Mouse (Mus musculus): ENCODE results near the gene Adamts13. TPM values are rescaled to one million over a fixed set of nuclear protein-coding genes. Genes with fewer than 3 reads are reported as not detected.

Gene Adamts13
- polyA plus RNA-seq, 1 experiment from 2014 or later: 0.22 TPM

- H3K4me3 ChIP-seq: no peak overlapping the region
- peaks cover 14% of the 10 kb centered on the region for H3K4me1 ChIP-seq
- ATAC-seq (replicated peaks): no peak
- no peak overlapping the region for H3K4me2 ChIP-seq (replicated peaks)
- H3K27ac ChIP-seq (replicated peaks): no peak overlapping the region
- 92% methylated on average over 3 of the region's 3 CpGs for WGBS
- H3K27me3 ChIP-seq: peaks cover 9% of the 10 kb centered on the region; the same call in 1 of the 2 replicates
- H3K9me3 ChIP-seq: no peaks in the 10 kb centered on the region
- no peak overlapping the region for H3K9ac ChIP-seq (replicated peaks)
- H3K36me3 ChIP-seq: no peaks in the 10 kb centered on the region
These were observed 53.1 kb downstream of the Adamts13 start for GRCm38 (mm10) chr2:27026332-27026731.

- H3K9me3 ChIP-seq: no peaks in the 10 kb centered on the region
- H3K9ac ChIP-seq (replicated peaks): peak overlapping the region; percentile 38; the same call in 1 of the 2 replicates
- peak overlapping the region; percentile 45 for H3K4me3 ChIP-seq
- H3K27ac ChIP-seq (replicated peaks): no peak overlapping the region
- no peaks in the 10 kb centered on the region for H3K36me3 ChIP-seq
- WGBS: 72% methylated on average over 10 of the region's 10 CpGs
- no peak for ATAC-seq (replicated peaks)
- H3K27me3 ChIP-seq: peaks cover 9% of the 10 kb centered on the region; the same call in 1 of the 2 replicates
- peak overlapping the region; percentile 73 for H3K4me2 ChIP-seq (replicated peaks)
- H3K4me1 ChIP-seq: peaks cover 14% of the 10 kb centered on the region
These were observed 53.8 kb downstream of the Adamts13 start for GRCm38 (mm10) chr2:27026857-27027617.

- peak within 1 kb of the TSS; percentile 45 for H3K4me3 ChIP-seq
- WGBS: 2% methylated on average over 38 of the region's 38 CpGs
- no peaks in the 10 kb centered on the region for H3K36me3 ChIP-seq
- peak; percentile 99 for ATAC-seq (replicated peaks)
- H3K4me1 ChIP-seq: peaks cover 14% of the 10 kb centered on the region
- H3K27ac ChIP-seq (replicated peaks): no peak within 1 kb of the TSS
- no peaks in the 10 kb centered on the region for H3K9me3 ChIP-seq
- H3K4me2 ChIP-seq (replicated peaks): peak within 1 kb of the TSS; percentile 73
- peaks cover 9% of the 10 kb centered on the region; the same call in 1 of the 2 replicates for H3K27me3 ChIP-seq
- H3K9ac ChIP-seq (replicated peaks): peak within 1 kb of the TSS; percentile 38
These were observed 54.6 kb downstream of the Adamts13 start, which contains the start of gene Slc2a6 for GRCm38 (mm10) chr2:27027618-27028436. TSS of gene Slc2a6 (minus strand) at chr2:27027998.

GRCm38 (mm10) chr2:27028437-27029015, 55.3 kb downstream of the Adamts13 start:
- H3K9ac ChIP-seq (replicated peaks): peak overlapping the region; percentile 38
- ATAC-seq (replicated peaks): no peak
- H3K4me2 ChIP-seq (replicated peaks): peak overlapping the region; percentile 73
- no peaks in the 10 kb centered on the region for H3K36me3 ChIP-seq
- peak overlapping the region; percentile 45 for H3K4me3 ChIP-seq
- H3K27me3 ChIP-seq: peaks cover 9% of the 10 kb centered on the region; the same call in 1 of the 2 replicates
- no peak overlapping the region for H3K27ac ChIP-seq (replicated peaks)
- no peaks in the 10 kb centered on the region for H3K9me3 ChIP-seq
- WGBS: 74% methylated on average over 4 of the region's 4 CpGs
- peaks cover 14% of the 10 kb centered on the region for H3K4me1 ChIP-seq

- ATAC-seq (replicated peaks): no peak
- Histone ChIP-seq H3K27me3 (peaks cover 9% of the 10 kb centered on the region; the same call in 1 of the 2 replicates), H3K9ac (replicated peaks) (no peak overlapping the region), H3K9me3 (no peaks in the 10 kb centered on the region), H3K4me2 (replicated peaks) (no peak overlapping the region), H3K27ac (replicated peaks) (no peak overlapping the region), H3K36me3 (no peaks in the 10 kb centered on the region), H3K4me1 (peaks cover 6% of the 10 kb centered on the region), H3K4me3 (no peak overlapping the region)
- 89% methylated on average over 2 of the region's 2 CpGs for WGBS
These were observed 59.1 kb downstream of the Adamts13 start for GRCm38 (mm10) chr2:27032361-27032760.

GRCm38 (mm10) chr2:27036003-27036402, 62.8 kb downstream of the Adamts13 start:
- Histone ChIP-seq H3K4me2 (replicated peaks) (no peak overlapping the region), H3K9me3 (no peaks in the 10 kb centered on the region), H3K27ac (replicated peaks) (no peak overlapping the region), H3K4me1 (peaks cover 4% of the 10 kb centered on the region; the same call in 1 of the 2 replicates), H3K36me3 (no peaks in the 10 kb centered on the region), H3K4me3 (no peak overlapping the region), H3K27me3 (no peaks in the 10 kb centered on the region), H3K9ac (replicated peaks) (no peak overlapping the region)
- 78% methylated on average over 3 of the region's 3 CpGs for WGBS
- ATAC-seq (replicated peaks): no peak

GRCm38 (mm10) chr2:27037008-27037407, 63.8 kb downstream of the Adamts13 start:
- WGBS: 63% methylated on average over 4 of the region's 4 CpGs
- H3K4me2 ChIP-seq (replicated peaks): no peak overlapping the region
- H3K27me3 ChIP-seq: no peaks in the 10 kb centered on the region
- no peak overlapping the region for H3K4me3 ChIP-seq
- no peak for ATAC-seq (replicated peaks)
- peaks cover 4% of the 10 kb centered on the region; the same call in 1 of the 2 replicates for H3K4me1 ChIP-seq
- no peaks in the 10 kb centered on the region for H3K9me3 ChIP-seq
- H3K27ac ChIP-seq (replicated peaks): no peak overlapping the region
- H3K36me3 ChIP-seq: no peaks in the 10 kb centered on the region
- no peak overlapping the region for H3K9ac ChIP-seq (replicated peaks)

GRCm38 (mm10) chr2:27038596-27038995, 65.4 kb downstream of the Adamts13 start:
- no peak overlapping the region for H3K27ac ChIP-seq (replicated peaks)
- H3K36me3 ChIP-seq: no peaks in the 10 kb centered on the region
- H3K4me3 ChIP-seq: no peak overlapping the region
- H3K4me1 ChIP-seq: peaks cover 4% of the 10 kb centered on the region; the same call in 1 of the 2 replicates
- ATAC-seq (replicated peaks): peak; percentile 31; the same call in 1 of the 2 replicates
- H3K27me3 ChIP-seq: no peaks in the 10 kb centered on the region
- 0% methylated on average over 3 of the region's 3 CpGs for WGBS
- no peak overlapping the region for H3K4me2 ChIP-seq (replicated peaks)
- H3K9ac ChIP-seq (replicated peaks): no peak overlapping the region
- no peaks in the 10 kb centered on the region for H3K9me3 ChIP-seq

- H3K9ac ChIP-seq (replicated peaks): no peak overlapping the region
- no peak overlapping the region for H3K4me2 ChIP-seq (replicated peaks)
- no peaks in the 10 kb centered on the region for H3K36me3 ChIP-seq
- no peak overlapping the region for H3K27ac ChIP-seq (replicated peaks)
- 12% methylated on average over 1 of the region's 1 CpGs for WGBS
- peaks cover 4% of the 10 kb centered on the region; the same call in 1 of the 2 replicates for H3K4me1 ChIP-seq
- no peak; the same call in 1 of the 2 replicates for ATAC-seq (replicated peaks)
- H3K27me3 ChIP-seq: no peaks in the 10 kb centered on the region
- no peaks in the 10 kb centered on the region for H3K9me3 ChIP-seq
- H3K4me3 ChIP-seq: no peak overlapping the region
These were observed 66.1 kb downstream of the Adamts13 start for GRCm38 (mm10) chr2:27039286-27039685.

GRCm38 (mm10) chr2:27042131-27042844, 69.1 kb downstream of the Adamts13 start:
- no peaks in the 10 kb centered on the region for H3K36me3 ChIP-seq
- peaks cover 4% of the 10 kb centered on the region; the same call in 1 of the 2 replicates for H3K4me1 ChIP-seq
- ATAC-seq (replicated peaks): no peak
- H3K27ac ChIP-seq (replicated peaks): no peak overlapping the region
- no peaks in the 10 kb centered on the region for H3K9me3 ChIP-seq
- no peak overlapping the region for H3K4me2 ChIP-seq (replicated peaks)
- WGBS: 76% methylated on average over 8 of the region's 8 CpGs
- no peak overlapping the region for H3K4me3 ChIP-seq
- no peaks in the 10 kb centered on the region for H3K27me3 ChIP-seq
- no peak overlapping the region for H3K9ac ChIP-seq (replicated peaks)

GRCm38 (mm10) chr2:27043461-27043860, 70.2 kb downstream of the Adamts13 start:
- Histone ChIP-seq H3K4me3 (no peak overlapping the region), H3K9ac (replicated peaks) (no peak overlapping the region), H3K36me3 (no peaks in the 10 kb centered on the region), H3K4me1 (peaks cover 4% of the 10 kb centered on the region; the same call in 1 of the 2 replicates), H3K9me3 (no peaks in the 10 kb centered on the region), H3K27me3 (no peaks in the 10 kb centered on the region), H3K27ac (replicated peaks) (no peak overlapping the region), H3K4me2 (replicated peaks) (no peak overlapping the region)
- peak; percentile 94 for ATAC-seq (replicated peaks)
- WGBS: 33% methylated on average over 3 of the region's 3 CpGs
